Comparison of ENCODE assay signal across 23 mouse cellular contexts in the genomic region with DNA sequence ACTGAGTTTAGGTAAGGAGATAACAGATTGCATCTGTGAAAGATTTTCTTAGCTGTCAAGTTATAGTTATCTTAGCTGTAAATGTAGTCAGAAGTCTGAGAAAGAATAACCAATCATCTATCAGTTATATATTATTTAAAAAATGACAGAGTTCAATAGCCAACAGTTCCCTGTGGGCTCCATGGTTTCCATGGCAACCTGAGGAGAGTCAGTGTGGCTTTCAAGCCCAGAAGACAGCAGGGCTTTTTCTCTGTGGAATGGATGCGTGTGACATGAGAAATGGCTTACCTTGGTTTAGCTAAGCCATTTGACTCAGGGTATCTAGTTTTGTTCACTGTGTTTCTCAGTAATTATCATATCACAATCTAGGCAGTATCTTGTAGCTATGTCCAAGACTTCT.
DNase-seq lines count a peak whose midpoint lies in the region; ATAC-seq and TF ChIP-seq lines count a peak whose summit lies in the region.
"Had no signal": no experiment of that assay in that cellular context is flagged by ENCODE, and none has a peak within 500 bp of the region (broad histone marks: within the 10 kb centered on the region; RNA-seq: fewer than 3 reads in every experiment).

No protein-coding gene starts in this region.

- no peak overlapping the region for H3K4me2 ChIP-seq in forebrain, embryonic 14.5 days (ENCODE audit: low read length)
- H3K4me2 ChIP-seq in forebrain, embryonic 12.5 days, result no peak overlapping the region
- H3K4me2 ChIP-seq in midbrain, embryonic 15.5 days, result no peak overlapping the region
- H3K4me2 ChIP-seq in midbrain, embryonic 16.5 days (ENCODE audit: low read length), result no peak overlapping the region
- H3K4me2 ChIP-seq: embryonic facial prominence, embryonic 12.5 days; heart, embryonic 11.5 days; heart, embryonic 15.5 days; hindbrain, embryonic 14.5 days had no signal

- TF ChIP-seq POLR2A in cerebellum, adult 2 months (IDR thresholded peaks at IDR 0.05; ENCODE audit: borderline replicate concordance, insufficient read depth, low read length), result no peak

- H3K9ac ChIP-seq in forebrain, embryonic 14.5 days (ENCODE audit: low read length), result no peak overlapping the region
- H3K9ac ChIP-seq in forebrain, embryonic 12.5 days, result no peak overlapping the region
- no peak overlapping the region for H3K9ac ChIP-seq in midbrain, embryonic 15.5 days
- H3K9ac ChIP-seq in midbrain, embryonic 16.5 days (ENCODE audit: low read depth, low read length), result no peak overlapping the region
- H3K9ac ChIP-seq: embryonic facial prominence, embryonic 12.5 days; forebrain, postnatal 0 days; heart, embryonic 15.5 days; hindbrain, embryonic 14.5 days had no signal

- H3K36me3 ChIP-seq in forebrain, embryonic 14.5 days (ENCODE audit: control insufficient read depth, insufficient read depth, low read length), result no peaks in the 10 kb centered on the region
- H3K36me3 ChIP-seq in forebrain, embryonic 12.5 days (replicated peaks), result no peaks in the 10 kb centered on the region
- H3K36me3 ChIP-seq in midbrain, embryonic 15.5 days (replicated peaks), result no peaks in the 10 kb centered on the region
- no peaks in the 10 kb centered on the region for H3K36me3 ChIP-seq in midbrain, embryonic 16.5 days (ENCODE audit: control insufficient read depth, insufficient read depth, low read length)
- H3K36me3 ChIP-seq: embryonic facial prominence, embryonic 12.5 days; G1E; heart, embryonic 15.5 days had no signal

- H3K9me3 ChIP-seq in forebrain, embryonic 14.5 days (replicated peaks; ENCODE audit: control insufficient read depth, low read length), result no peaks in the 10 kb centered on the region
- no peaks in the 10 kb centered on the region for H3K9me3 ChIP-seq in forebrain, embryonic 12.5 days
- no peaks in the 10 kb centered on the region for H3K9me3 ChIP-seq in midbrain, embryonic 15.5 days
- no peaks in the 10 kb centered on the region for H3K9me3 ChIP-seq in midbrain, embryonic 16.5 days (replicated peaks; ENCODE audit: control insufficient read depth, low read length, poor library complexity, severe bottlenecking)
- H3K9me3 ChIP-seq: embryonic facial prominence, embryonic 12.5 days; heart, embryonic 15.5 days had no signal

- no peak overlapping the region for H3K27ac ChIP-seq in cerebellum, adult 2 months (ENCODE audit: insufficient read depth, low read length)
- no peak overlapping the region for H3K27ac ChIP-seq in forebrain, embryonic 14.5 days (ENCODE audit: low read depth, low read length)
- no peak overlapping the region for H3K27ac ChIP-seq in forebrain, embryonic 12.5 days
- H3K27ac ChIP-seq in midbrain, embryonic 15.5 days, result 0 out of 2 replicates have a peak overlapping the region, but pooled peaks have one; percentile 17
- no peak overlapping the region for H3K27ac ChIP-seq in midbrain, embryonic 16.5 days (ENCODE audit: low read length)
- H3K27ac ChIP-seq: embryonic facial prominence, embryonic 12.5 days; heart, adult 2 months; heart, embryonic 15.5 days; hindbrain, embryonic 14.5 days had no signal

- no peaks in the 10 kb centered on the region for H3K4me1 ChIP-seq in cerebellum, adult 2 months (ENCODE audit: control insufficient read depth, insufficient read depth, low read length)
- H3K4me1 ChIP-seq in forebrain, embryonic 14.5 days (ENCODE audit: control insufficient read depth, insufficient read depth, low read length), result 0 out of 2 replicates have a peak, but pooled peaks cover 2% of the 10 kb centered on the region
- peaks cover 23% of the 10 kb centered on the region for H3K4me1 ChIP-seq in forebrain, embryonic 12.5 days
- peaks cover 39% of the 10 kb centered on the region for H3K4me1 ChIP-seq in midbrain, embryonic 15.5 days
- H3K4me1 ChIP-seq in midbrain, embryonic 16.5 days (ENCODE audit: control insufficient read depth, insufficient read depth, low read length), result peaks cover 36% of the 10 kb centered on the region
- H3K4me1 ChIP-seq: embryonic facial prominence, embryonic 12.5 days; heart, embryonic 15.5 days had no signal

- DNase-seq in cerebellum, postnatal 10 days, result peak; percentile 46 to 48
- DNase-seq in cerebellum, adult 2 months, result no peak
- peak; percentile 56 for DNase-seq in forebrain, embryonic 14.5 days (ENCODE audit: low spot score)
- no peak for DNase-seq in kidney, adult 8-10 months
- DNase-seq: adrenal gland, adult 8-10 months; adrenal gland, postnatal 36 days; B cell, adult 2 months; cerebellum, adult 11-12 months; cerebellum, adult 9-11 months; forebrain, postnatal 0 days; gastrocnemius, postnatal 14 days; heart, adult 2 months; heart, postnatal 14 days had no signal

- H3K27me3 ChIP-seq in cerebellum, adult 2 months (ENCODE audit: control insufficient read depth, insufficient read depth, low read length), result no peaks in the 10 kb centered on the region
- H3K27me3 ChIP-seq in forebrain, embryonic 14.5 days (replicated peaks; ENCODE audit: control insufficient read depth, insufficient read depth, low read length), result no peaks in the 10 kb centered on the region
- H3K27me3 ChIP-seq in forebrain, embryonic 12.5 days, result no peaks in the 10 kb centered on the region
- no peaks in the 10 kb centered on the region for H3K27me3 ChIP-seq in midbrain, embryonic 15.5 days (replicated peaks)
- no peaks in the 10 kb centered on the region for H3K27me3 ChIP-seq in midbrain, embryonic 16.5 days (ENCODE audit: control insufficient read depth, insufficient read depth, low read depth, low read length)
- H3K27me3 ChIP-seq: embryonic facial prominence, embryonic 12.5 days; heart, embryonic 15.5 days had no signal

- no peak for ATAC-seq in forebrain, embryonic 14.5 days
- ATAC-seq in forebrain, embryonic 12.5 days (ENCODE audit: low FRiP score), result no peak
- no peak for ATAC-seq in midbrain, embryonic 15.5 days (replicated peaks)
- no peak for ATAC-seq in midbrain, embryonic 16.5 days
- ATAC-seq: CD4-positive, CD25-positive, alpha-beta regulatory T cell, adult 4 months; forebrain, postnatal 0 days; intestine, embryonic 16.5 days had no signal

- no peak for TF ChIP-seq CTCF in cerebellum, adult 2 months (IDR thresholded peaks at IDR 0.05; ENCODE audit: borderline replicate concordance, insufficient read depth, low read depth, low read length)

- no peak overlapping the region for H3K4me3 ChIP-seq in cerebellum, adult 2 months (replicated peaks; ENCODE audit: insufficient read depth, low read depth, low read length)
- H3K4me3 ChIP-seq in forebrain, embryonic 14.5 days (ENCODE audit: low read depth, low read length), result no peak overlapping the region
- H3K4me3 ChIP-seq in forebrain, embryonic 12.5 days (replicated peaks), result no peak overlapping the region
- H3K4me3 ChIP-seq in midbrain, embryonic 15.5 days, result no peak overlapping the region
- no peak overlapping the region for H3K4me3 ChIP-seq in midbrain, embryonic 16.5 days (ENCODE audit: low read depth, low read length)
- H3K4me3 ChIP-seq: embryonic facial prominence, embryonic 12.5 days; heart, adult 2 months; heart, embryonic 15.5 days had no signal

- 31% methylated on average over 1 of the region's 1 CpGs for WGBS in cerebellum, adult 2 months
- 35% methylated on average over 1 of the region's 1 CpGs for WGBS in forebrain, embryonic 14.5 days
- 24% methylated on average over 1 of the region's 1 CpGs for WGBS in forebrain, embryonic 12.5 days
- WGBS in midbrain, embryonic 15.5 days, result 5% methylated on average over 1 of the region's 1 CpGs
- WGBS in midbrain, embryonic 16.5 days, result 13% methylated on average over 1 of the region's 1 CpGs

Comparison
In these comparisons a context has a peak if more than half of its experiments do, and no peak if none do; other contexts are left out.
1. DNase-seq: peak in cerebellum, postnatal 10 days (2 of 2) and forebrain, embryonic 14.5 days (single experiment); none in cerebellum, adult 2 months (0 of 2) and kidney, adult 8-10 months (0 of 2).